Mouse (Mus musculus) C2C12 (cell line): ENCODE data around the gene Tmem150c.

Experiments used
- CEBPB ChIP-seq: IDR thresholded peaks from one replicate; pipeline ENCODE4 v1.6.1; 2011; ENCODE audit warnings: low read depth, mild to moderate bottlenecking, control low read depth, moderate library complexity
- CTCF ChIP-seq: IDR thresholded peaks from one replicate; pipeline ENCODE4 v1.5.1; 2011; ENCODE audit not compliant: control insufficient read depth, insufficient read depth, insufficient read length
- MAX ChIP-seq: IDR thresholded peaks from one replicate; pipeline ENCODE4 v1.6.1; 2011; ENCODE audit warnings: mild to moderate bottlenecking, control low read depth
- MYOD1 ChIP-seq: IDR thresholded peaks from one replicate; pipeline ENCODE4 v1.6.1; 2011; ENCODE audit warnings: low read depth; ENCODE audit not compliant: control insufficient read depth, insufficient read length
- USF1 ChIP-seq: IDR thresholded peaks from one replicate; pipeline ENCODE4 v1.6.1; 2011; ENCODE audit warnings: low read depth, mild to moderate bottlenecking, control low read depth, moderate library complexity

DNA sequence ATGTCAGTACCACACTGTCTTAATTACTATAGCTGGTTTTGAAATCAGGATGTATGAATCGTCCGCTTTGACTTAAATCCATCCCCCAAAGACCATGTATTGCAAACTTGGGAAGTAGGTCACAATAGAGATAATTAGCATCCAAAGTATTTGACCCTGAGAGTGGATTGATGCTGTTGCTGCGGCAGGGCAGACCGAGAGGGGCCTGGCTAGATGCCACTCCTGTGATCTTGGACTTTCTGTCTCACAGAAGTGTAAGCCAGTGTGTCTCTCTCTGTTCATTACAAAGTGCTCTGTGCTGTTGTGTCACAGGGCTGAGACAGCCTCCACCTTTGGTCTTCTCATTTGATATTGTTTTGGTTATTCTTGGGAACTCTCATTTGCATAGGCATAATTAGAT is 12.5 kb upstream of the Tmem150c start:
- TF ChIP-seq CTCF: no peak
- no peak for TF ChIP-seq MAX
- no peak for TF ChIP-seq MYOD1
- TF ChIP-seq USF1: no peak
- no peak for TF ChIP-seq CEBPB
